Comparison of ENCODE assay signal across 28 mouse cellular contexts in the genomic region with DNA sequence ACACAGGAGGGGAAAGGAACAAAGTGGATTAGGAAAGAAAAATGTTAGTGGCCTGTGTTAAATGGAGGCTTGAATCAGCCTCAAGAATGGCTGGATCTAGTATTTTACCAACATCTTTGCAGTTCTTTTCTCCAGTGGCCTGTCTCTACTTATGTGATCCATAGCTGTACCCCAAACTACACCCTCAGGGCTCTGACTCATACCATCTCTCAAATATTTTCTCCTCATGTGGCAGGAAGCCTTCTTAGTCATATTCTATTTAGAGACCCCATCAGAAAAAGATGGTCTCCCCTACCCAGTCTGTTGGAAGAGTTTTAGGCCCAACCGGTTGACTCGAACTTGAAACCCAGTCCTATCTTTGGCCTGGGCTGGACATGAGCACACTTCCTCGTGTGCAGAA. TPM values are rescaled to one million over a fixed set of nuclear protein-coding genes. Genes with fewer than 3 reads are reported as not detected.
DNase-seq lines count a peak whose midpoint lies in the region; ATAC-seq lines count a peak whose summit lies in the region.
"Had no signal": no experiment of that assay in that cellular context is flagged by ENCODE, and none has a peak within 500 bp of the region (broad histone marks: within the 10 kb centered on the region; RNA-seq: fewer than 3 reads in every experiment).

No protein-coding gene starts in this region.

- H3K4me1 ChIP-seq in heart, embryonic 12.5 days (replicated peaks), result peaks cover 20% of the 10 kb centered on the region
- H3K4me1 ChIP-seq: forebrain, embryonic 10.5 days; forebrain, embryonic 12.5 days had no signal

- no peaks in the 10 kb centered on the region for H3K9me3 ChIP-seq in heart, embryonic 12.5 days (replicated peaks)
- H3K9me3 ChIP-seq: embryonic facial prominence, embryonic 10.5 days; embryonic facial prominence, embryonic 12.5 days; forebrain, embryonic 10.5 days; forebrain, embryonic 12.5 days; G1E had no signal

- no peak overlapping the region for H3K9ac ChIP-seq in heart, embryonic 12.5 days
- H3K9ac ChIP-seq: embryonic facial prominence, embryonic 12.5 days; forebrain, embryonic 12.5 days had no signal

- no peak overlapping the region for H3K27ac ChIP-seq in heart, embryonic 12.5 days (ENCODE audit: poor library complexity, severe bottlenecking)
- H3K27ac ChIP-seq: embryonic facial prominence, embryonic 10.5 days; embryonic facial prominence, embryonic 12.5 days; forebrain, embryonic 10.5 days; forebrain, embryonic 12.5 days had no signal

- no peak for ATAC-seq in heart, embryonic 12.5 days (ENCODE audit: insufficient number of reproducible peaks, low FRiP score)
- ATAC-seq: CD4-positive, CD25-positive, alpha-beta regulatory T cell, adult 4 months; forebrain, embryonic 14.5 days; forebrain, embryonic 16.5 days had no signal

- 81% methylated on average over 3 of the region's 3 CpGs for WGBS in heart, embryonic 12.5 days

- peak; percentile 15 for DNase-seq in 3134 (ENCODE audit: extremely low read depth, insufficient read length, low spot score)
- DNase-seq in 3T3-L1 (ENCODE audit: low read depth, low spot score), result peak; percentile 91
- DNase-seq in NIH3T3 (ENCODE audit: low read depth), result peak; percentile 89
- no peak for DNase-seq in kidney, postnatal 4 days
- DNase-seq in ovary, adult 18-20 months (ENCODE audit: low spot score), result no peak
- DNase-seq: adrenal gland, adult 2 months; adrenal gland, postnatal 10 days; adrenal gland, postnatal 25 days; B cell, adult 2 months; cerebellum, adult 11 months; cerebellum, adult 18-20 months; cerebellum, adult 8-10 months; cerebellum, postnatal 10 days; cerebellum, postnatal 25 days had no signal

- no peak overlapping the region for H3K4me3 ChIP-seq in heart, embryonic 12.5 days
- H3K4me3 ChIP-seq: embryonic facial prominence, embryonic 10.5 days; embryonic facial prominence, embryonic 12.5 days; erythroblast, embryonic 14.5 days; forebrain, embryonic 10.5 days; forebrain, embryonic 12.5 days had no signal

- no peaks in the 10 kb centered on the region for H3K36me3 ChIP-seq in heart, embryonic 12.5 days
- H3K36me3 ChIP-seq: embryonic facial prominence, embryonic 10.5 days; embryonic facial prominence, embryonic 12.5 days; forebrain, embryonic 10.5 days; forebrain, embryonic 12.5 days; G1E had no signal

- no peak overlapping the region for H3K4me2 ChIP-seq in heart, embryonic 12.5 days
- H3K4me2 ChIP-seq: embryonic facial prominence, embryonic 12.5 days; forebrain, embryonic 12.5 days had no signal

- H3K27me3 ChIP-seq in heart, embryonic 12.5 days (replicated peaks), result no peaks in the 10 kb centered on the region
- H3K27me3 ChIP-seq: embryonic facial prominence, embryonic 12.5 days; forebrain, embryonic 12.5 days had no signal

RNA-seq across cellular contexts. Expression of a gene that starts 13.8 kb away (rescaled TPM):
- polyA plus RNA-seq in heart, embryonic 12.5 days (2016; fragmentation: Nextera tagmentation; extraction: Ambion mirVana), result not detected in 2 replicates
- polyA plus RNA-seq: brain, embryonic 14.5 days; CD4-positive, CD25-positive, alpha-beta regulatory T cell, adult 4 months; cortical plate, adult 2 months; embryonic facial prominence, embryonic 10.5 days; embryonic facial prominence, embryonic 12.5 days; embryonic facial prominence, embryonic 14.5 days; erythroblast, embryonic 14.5 days; forebrain, embryonic 10.5 days; forebrain, embryonic 12.5 days; forebrain, embryonic 14.5 days; forebrain, embryonic 16.5 days; frontal cortex, adult 2 months; G1E had no signal

RNA-seq across cellular contexts. Expression of a gene that starts 28.5 kb away (rescaled TPM):
- polyA plus RNA-seq in heart, embryonic 12.5 days (2016; fragmentation: Nextera tagmentation; extraction: Ambion mirVana), result 45.1 and 46.2 TPM in 2 replicates
- polyA plus RNA-seq: erythroblast, embryonic 14.5 days; G1E had no signal

Comparison
In these comparisons a context has a peak if more than half of its experiments do, and no peak if none do; other contexts are left out.
1. DNase-seq: peak in 3134 (single experiment), 3T3-L1 (single experiment) and NIH3T3 (single experiment); none in kidney, postnatal 4 days (0 of 2) and ovary, adult 18-20 months (single experiment).